Mouse (Mus musculus): ENCODE data around the gene AA986860.

DNA sequence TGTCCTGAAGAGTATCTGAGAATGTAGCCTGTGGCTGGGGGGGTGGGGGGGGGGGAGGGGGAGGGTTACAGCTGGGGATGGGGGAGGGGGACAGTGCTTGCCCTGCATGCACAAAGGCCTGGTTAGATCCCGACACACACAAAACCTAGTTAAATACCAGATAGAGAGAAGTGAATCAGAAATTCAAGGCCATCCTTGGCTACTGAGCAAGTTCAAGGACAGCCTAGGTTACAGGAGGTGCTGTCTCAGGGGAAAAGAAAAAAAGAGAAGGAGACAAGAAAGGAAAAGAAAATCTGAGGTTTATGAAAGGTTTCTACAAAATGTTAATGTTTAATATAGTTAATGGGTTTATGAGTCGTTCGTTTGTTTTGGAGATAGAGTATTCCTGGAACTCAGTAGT lies 7.9 kb downstream of the AA986860 start:
- TF ChIP-seq POLR2A (IDR thresholded peaks at IDR 0.05; ENCODE audit: borderline replicate concordance, extremely low read depth, insufficient read depth, insufficient read length, poor library complexity, severe bottlenecking), result no peak
- TF ChIP-seq CTCF (IDR thresholded peaks at IDR 0.05; ENCODE audit: borderline replicate concordance, extremely low read depth, insufficient read depth, insufficient read length), result no peak

Data from brain, embryonic 14.5 days (tissue).